Mouse (Mus musculus) MEL (cell line): ENCODE measurements around the gene Piga. TPM values are rescaled to one million over a fixed set of nuclear protein-coding genes. Genes with fewer than 3 reads are reported as not detected.

Experiments used
- DNase-seq: peaks from one replicate; pipeline ENCODE4 v3.0.0; 2011; ENCODE audit warnings: low read depth, low spot score
- H3K27ac ChIP-seq: 2 replicates; pipeline ENCODE4 v1.5.1; 2012; ENCODE audit warnings: low read depth, mild to moderate bottlenecking, control low read depth, low read length, moderate library complexity; ENCODE audit not compliant: control insufficient read depth
- H3K27me3 ChIP-seq, 2 experiments: fragments of 150-350 bp in 1 of 2; sonication (generic) in 1 of 2; 2 replicates each; pipeline ENCODE4 v1.6.1; 2012; ENCODE audit warnings: low read length in 2 of 2, mild to moderate bottlenecking in 2 of 2, improper control_type of control experiment in 1 of 2, moderate library complexity in 1 of 2; ENCODE audit not compliant: insufficient read depth in 2 of 2, control insufficient read depth in 1 of 2
- H3K36me3 ChIP-seq, 2 experiments: 2 replicates each; pipeline ENCODE4 v1.6.1; 2012 to 2014; ENCODE audit warnings: low read length in 2 of 2, improper control_type of control experiment in 1 of 2, inconsistent platforms in 1 of 2, mild to moderate bottlenecking in 1 of 2; ENCODE audit not compliant: insufficient read depth in 2 of 2, control insufficient read depth in 1 of 2
- H3K4me1 ChIP-seq, 2 experiments: fragments of 150-350 bp in 1 of 2; sonication (generic) in 1 of 2; 2 replicates each; pipeline ENCODE4 v1.6.1; 2012; ENCODE audit warnings: low read length in 2 of 2, improper control_type of control experiment in 1 of 2, mild to moderate bottlenecking in 1 of 2; ENCODE audit not compliant: insufficient read depth in 2 of 2, control insufficient read depth in 1 of 2
- H3K4me3 ChIP-seq, 2 experiments: fragments of 150-350 bp in 1 of 2; sonication (generic) in 1 of 2; 2 replicates each; pipeline ENCODE4 v1.5.1; 2012; ENCODE audit warnings: low read depth in 2 of 2, low read length in 2 of 2, mild to moderate bottlenecking in 2 of 2, moderate library complexity in 2 of 2, control low read depth in 1 of 2, improper control_type of control experiment in 1 of 2; ENCODE audit not compliant: control insufficient read depth in 1 of 2, insufficient read depth in 1 of 2
- H3K79me2 ChIP-seq: 2 replicates; pipeline ENCODE4 v1.6.1; 2012; ENCODE audit warnings: mild to moderate bottlenecking, low read length, moderate library complexity; ENCODE audit not compliant: control insufficient read depth, poor library complexity, insufficient read depth
- H3K9ac ChIP-seq: 2 replicates; pipeline ENCODE4 v1.6.1; 2012; ENCODE audit warnings: low read depth, mild to moderate bottlenecking, control low read depth, low read length, moderate library complexity; ENCODE audit not compliant: control insufficient read depth, poor library complexity, severe bottlenecking
- H3K9me3 ChIP-seq: fragments of 150-350 bp; sonication (generic); replicated peaks from 2 replicates; pipeline ENCODE4 v1.6.1; 2012; ENCODE audit warnings: mild to moderate bottlenecking, low read length, improper control_type of control experiment, moderate library complexity; ENCODE audit not compliant: insufficient read depth
- BHLHE40 ChIP-seq: IDR thresholded peaks from 2 replicates; pipeline ENCODE4 v1.6.1; 2012; ENCODE audit warnings: low read depth, mild to moderate bottlenecking, inconsistent platforms, low read length, improper control_type of control experiment, borderline replicate concordance
- CHD1 ChIP-seq: IDR thresholded peaks from 2 replicates; pipeline ENCODE4 v1.6.1; 2012; ENCODE audit warnings: low read depth, mild to moderate bottlenecking, inconsistent platforms, low read length, improper control_type of control experiment
- CTCF ChIP-seq, 3 experiments: IDR thresholded peaks in 2 of 3; conservative IDR thresholded peaks in 1 of 3; 2 replicates each; pipeline ENCODE4 v1.5.1; 2011 to 2012; ENCODE audit warnings: low read length in 3 of 3, low read depth in 2 of 3, mild to moderate bottlenecking in 2 of 3, improper control_type of control experiment in 1 of 3, inconsistent platforms in 1 of 3, mixed read lengths in 1 of 3, moderate library complexity in 1 of 3; ENCODE audit not compliant: control insufficient read depth in 1 of 3, insufficient read depth in 1 of 3, poor library complexity in 1 of 3, severe bottlenecking in 1 of 3
- E2F4 ChIP-seq: IDR thresholded peaks from 2 replicates; pipeline ENCODE4 v1.6.1; 2011; ENCODE audit warnings: low read depth, low read length, improper control_type of control experiment, borderline replicate concordance
- ELF1 ChIP-seq: IDR thresholded peaks from 2 replicates; pipeline ENCODE4 v1.6.1; 2014; ENCODE audit warnings: low read depth, mild to moderate bottlenecking, inconsistent platforms, low read length, improper control_type of control experiment, moderate library complexity
- EP300 ChIP-seq, 2 experiments: IDR thresholded peaks; 2 replicates each; pipeline ENCODE4 v1.6.1; 2011; ENCODE audit warnings: improper control_type of control experiment in 2 of 2, low read length in 2 of 2, low read depth in 1 of 2, mild to moderate bottlenecking in 1 of 2
- GABPA ChIP-seq: IDR thresholded peaks from 2 replicates; pipeline ENCODE4 v1.6.1; 2012; ENCODE audit warnings: low read depth, mild to moderate bottlenecking, inconsistent platforms, low read length, improper control_type of control experiment, moderate library complexity
- GATA1 ChIP-seq: IDR thresholded peaks from 2 replicates; pipeline ENCODE4 v1.6.1; 2011; ENCODE audit warnings: low read depth, low read length, improper control_type of control experiment
- HCFC1 ChIP-seq: IDR thresholded peaks from 2 replicates; pipeline ENCODE4 v1.6.1; 2012; ENCODE audit warnings: low read depth, mild to moderate bottlenecking, inconsistent platforms, low read length, improper control_type of control experiment, moderate library complexity
- MAX ChIP-seq: IDR thresholded peaks from 2 replicates; pipeline ENCODE4 v1.6.1; 2011; ENCODE audit warnings: low read length, improper control_type of control experiment
- MXI1 ChIP-seq: IDR thresholded peaks from 2 replicates; pipeline ENCODE4 v1.6.1; 2011; ENCODE audit warnings: mild to moderate bottlenecking, low read depth, low read length, improper control_type of control experiment
- MYC ChIP-seq: IDR thresholded peaks from 2 replicates; pipeline ENCODE4 v1.6.1; 2011; ENCODE audit warnings: low read depth, mild to moderate bottlenecking, low read length, improper control_type of control experiment, moderate library complexity
- NRF1 ChIP-seq: IDR thresholded peaks from 2 replicates; pipeline ENCODE4 v1.6.1; 2014; ENCODE audit warnings: low read depth, mild to moderate bottlenecking, inconsistent platforms, low read length, improper control_type of control experiment, moderate library complexity; ENCODE audit not compliant: poor library complexity, insufficient read depth, severe bottlenecking
- RCOR1 ChIP-seq: IDR thresholded peaks from 2 replicates; pipeline ENCODE4 v1.6.1; 2012; ENCODE audit warnings: low read depth, mild to moderate bottlenecking, inconsistent platforms, low read length, improper control_type of control experiment
- SMC3 ChIP-seq: IDR thresholded peaks from 2 replicates; pipeline ENCODE4 v1.6.1; 2011; ENCODE audit warnings: low read depth, low read length, improper control_type of control experiment
- TCF12 ChIP-seq: IDR thresholded peaks from 2 replicates; pipeline ENCODE4 v1.6.1; 2014; ENCODE audit warnings: low read depth, mild to moderate bottlenecking, inconsistent platforms, low read length, improper control_type of control experiment, moderate library complexity
- USF1 ChIP-seq: IDR thresholded peaks from 2 replicates; pipeline ENCODE4 v1.6.1; 2014; ENCODE audit warnings: low read depth, mild to moderate bottlenecking, inconsistent platforms, low read length, improper control_type of control experiment, moderate library complexity
- USF2 ChIP-seq, 2 experiments: IDR thresholded peaks; 2 replicates each; pipeline ENCODE4 v1.6.1; 2011 to 2012; ENCODE audit warnings: improper control_type of control experiment in 2 of 2, low read length in 2 of 2, borderline replicate concordance in 1 of 2, inconsistent platforms in 1 of 2, low read depth in 1 of 2, mild to moderate bottlenecking in 1 of 2; ENCODE audit not compliant: insufficient read depth in 1 of 2
- ZC3H11A ChIP-seq: IDR thresholded peaks from 2 replicates; pipeline ENCODE4 v1.6.1; 2012; ENCODE audit warnings: low read depth, mild to moderate bottlenecking, inconsistent platforms, low read length, improper control_type of control experiment
- ZKSCAN1 ChIP-seq: IDR thresholded peaks from 2 replicates; pipeline ENCODE4 v1.6.1; 2012; ENCODE audit warnings: low read depth, mild to moderate bottlenecking, inconsistent platforms, low read length, improper control_type of control experiment, moderate library complexity
- ZNF384 ChIP-seq: IDR thresholded peaks from 2 replicates; pipeline ENCODE4 v1.6.1; 2012; ENCODE audit warnings: low read depth, mild to moderate bottlenecking, inconsistent platforms, low read length, improper control_type of control experiment
- polyA plus RNA-seq, 2 experiments: library from polyadenylated mRNA; stranded (reverse) in 1 of 2; unstranded in 1 of 2; fragments of >175 nt in 1 of 2; fragments of >200 nt in 1 of 2; gene quantifications; 2 replicates each; pipeline versions ENCODE4 v1.2.1 to v1.2.4; 2012; ENCODE audit warnings: low replicate concordance in 2 of 2, low read depth in 1 of 2; ENCODE audit not compliant: insufficient read length in 2 of 2, insufficient read depth in 1 of 2, missing spikeins in 1 of 2
- total RNA-seq: library from RNA; depleted of rRNA; stranded (reverse); fragments of 300-350 nt; gene quantifications from 2 replicates; pipeline ENCODE4 v1.2.3, GENCODE M21; 2012

The Piga gene
- total and polyA plus RNA-seq, 3 experiments, result 21.5 to 41.2 (median 30.0) TPM

GRCm38 (mm10) chrX:164424821-164425220 is 5.2 kb downstream of the Piga start (continued):
- TF ChIP-seq RCOR1, result peak; percentile 59
- peak; percentile 86 for TF ChIP-seq GATA1
- TF ChIP-seq TCF12, result peak; percentile 89
- no peak for TF ChIP-seq MYC
- no peak for TF ChIP-seq SMC3
- no peak for TF ChIP-seq USF1
- TF ChIP-seq GABPA, result no peak
- 0 out of 2 replicates have a peak, but pooled peaks have one; percentile 44 for TF ChIP-seq MAX
- no peak; the same call in 1 of the 2 replicates for TF ChIP-seq MXI1
- TF ChIP-seq CHD1, result 0 out of 2 replicates have a peak, but pooled peaks have one; percentile 46
- no peak for TF ChIP-seq CTCF (IDR thresholded peaks at IDR 0.05 in 2 of 3, conservative IDR thresholded peaks at IDR 0.05 in 1 of 3; ENCODE audit: control insufficient read depth in 1 of 3, insufficient read depth in 1 of 3, low read depth in 2 of 3, low read length in 3 of 3, poor library complexity in 1 of 3, severe bottlenecking in 1 of 3)

GRCm38 (mm10) chrX:164427295-164427694 is 7.7 kb downstream of the Piga start:
- Histone ChIP-seq H3K27me3 (no peaks in the 10 kb centered on the region), H3K9ac (no peak overlapping the region), H3K27ac (no peak overlapping the region), H3K4me3 (no peak overlapping the region), H3K36me3 (peaks cover 42 to 76% of the 10 kb centered on the region in 2 experiments)
- no peak for DNase-seq
- TF ChIP-seq ZC3H11A, result no peak
- no peak for TF ChIP-seq BHLHE40
- TF ChIP-seq NRF1, result no peak
- no peak for TF ChIP-seq ZNF384
- TF ChIP-seq MAX, result no peak
- TF ChIP-seq MYC, result no peak
- TF ChIP-seq RCOR1, result no peak
- TF ChIP-seq CHD1, result no peak
- TF ChIP-seq GATA1, result no peak
- no peak for TF ChIP-seq USF1
- no peak for TF ChIP-seq HCFC1
- TF ChIP-seq SMC3, result no peak
- no peak for TF ChIP-seq ELF1
- no peak for TF ChIP-seq E2F4
- no peak for TF ChIP-seq ZKSCAN1
- TF ChIP-seq CTCF (IDR thresholded peaks at IDR 0.05 in 2 of 3, conservative IDR thresholded peaks at IDR 0.05 in 1 of 3; ENCODE audit: control insufficient read depth in 1 of 3, insufficient read depth in 1 of 3, low read depth in 2 of 3, low read length in 3 of 3, poor library complexity in 1 of 3, severe bottlenecking in 1 of 3), result no peak
- TF ChIP-seq EP300 (IDR thresholded peaks at IDR 0.05; ENCODE audit: low read depth in 1 of 2, low read length in 2 of 2), result no peak
- TF ChIP-seq USF2 (IDR thresholded peaks at IDR 0.05; ENCODE audit: borderline replicate concordance in 1 of 2, insufficient read depth in 1 of 2, low read depth in 1 of 2, low read length in 2 of 2), result no peak
- TF ChIP-seq, all 39 proteins: peak for 0
- Histone ChIP-seq H3K79me2 (no peaks in the 10 kb centered on the region; the same call in 1 of the 2 replicates), H3K9me3 (no peaks in the 10 kb centered on the region), H3K4me1 (peaks cover 19 to 53% of the 10 kb centered on the region in 2 experiments)
